Mouse (Mus musculus) forebrain, embryonic 16.5 days (tissue): Measurements from ENCODE around the gene Zfp697. TPM values are rescaled to one million over a fixed set of nuclear protein-coding genes. Genes with fewer than 3 reads are reported as not detected.

Experiments used
- ATAC-seq: fragments of 200-750 bp; cut with Nextera tagmentation; 2 replicates; pipeline ENCODE4 v1.8.0; 2017; ENCODE audit warnings: mild to moderate bottlenecking, moderate library complexity
- H3K27ac ChIP-seq: fragments of 300-500 bp; sonication (generic); 2 replicates; pipeline ENCODE4 v1.5.1; 2014; ENCODE audit warnings: low read length, control low read depth
- H3K27me3 ChIP-seq: fragments of 300-500 bp; sonication (generic); replicated peaks from 2 replicates; pipeline ENCODE4 v1.6.1; 2014; ENCODE audit warnings: low read length; ENCODE audit not compliant: control insufficient read depth, insufficient read depth
- H3K36me3 ChIP-seq: fragments of 300-500 bp; sonication (generic); 2 replicates; pipeline ENCODE4 v1.6.1; 2014; ENCODE audit not compliant: control insufficient read depth, insufficient read depth
- H3K4me1 ChIP-seq: fragments of 300-500 bp; sonication (generic); replicated peaks from 2 replicates; pipeline ENCODE4 v1.6.1; 2014; ENCODE audit warnings: low read length; ENCODE audit not compliant: control insufficient read depth, insufficient read depth
- H3K4me2 ChIP-seq: fragments of 300-500 bp; sonication (generic); 2 replicates; pipeline ENCODE4 v1.6.1; 2014; ENCODE audit warnings: mild to moderate bottlenecking, low read length, control low read depth
- H3K4me3 ChIP-seq: fragments of 300-500 bp; sonication (generic); replicated peaks from 2 replicates; pipeline ENCODE4 v1.5.1; 2014; ENCODE audit warnings: mild to moderate bottlenecking, low read length, control low read depth
- H3K9ac ChIP-seq: fragments of 300-500 bp; sonication (generic); replicated peaks from 2 replicates; pipeline ENCODE4 v1.6.1; 2014; ENCODE audit warnings: low read depth, low read length, control low read depth
- H3K9me3 ChIP-seq: fragments of 300-500 bp; sonication (generic); 2 replicates; pipeline ENCODE4 v1.6.1; 2016; ENCODE audit warnings: low read length; ENCODE audit not compliant: control insufficient read depth
- WGBS: fragments of 180-500 bp; shearing (Covaris S2); extraction: QIAGEN DNeasy Blood & Tissue Kit; methylation state at CpG from one replicate; pipeline ENCODE4 v1.1.7; 2014; 5-methylcytosine and 5-hydroxymethylcytosine counted together
- polyA plus RNA-seq: library from polyadenylated mRNA; unstranded; fragments of >200 nt; fragmentation: Nextera tagmentation; extraction: Ambion mirVana; gene quantifications from 2 replicates; pipeline ENCODE4 v1.2.1, GENCODE M21; 2015

Zfp697 gene
- polyA plus RNA-seq, 1 experiment from 2014 or later: 18.1 TPM

- no peak overlapping the region for H3K9ac ChIP-seq
- H3K4me2 ChIP-seq: no peak overlapping the region
- no peak for ATAC-seq
- no peak overlapping the region for H3K27ac ChIP-seq
- H3K9me3 ChIP-seq: no peaks in the 10 kb centered on the region
- H3K36me3 ChIP-seq: no peaks in the 10 kb centered on the region
- WGBS: 84% methylated on average over 3 of the region's 3 CpGs
- no peaks in the 10 kb centered on the region for H3K27me3 ChIP-seq
- H3K4me3 ChIP-seq: no peak overlapping the region
- no peaks in the 10 kb centered on the region for H3K4me1 ChIP-seq
Observed at GRCm38 (mm10) chr3:98366086-98366485, 16.2 kb upstream of the Zfp697 start.

GRCm38 (mm10) chr3:98366823-98367222 is 15.4 kb upstream of the Zfp697 start:
- no peaks in the 10 kb centered on the region for H3K4me1 ChIP-seq
- H3K36me3 ChIP-seq: no peaks in the 10 kb centered on the region
- H3K27ac ChIP-seq: no peak overlapping the region
- H3K27me3 ChIP-seq: no peaks in the 10 kb centered on the region
- H3K9ac ChIP-seq: no peak overlapping the region
- 84% methylated on average over 4 of the region's 4 CpGs for WGBS
- H3K9me3 ChIP-seq: no peaks in the 10 kb centered on the region
- H3K4me3 ChIP-seq: no peak overlapping the region
- no peak overlapping the region for H3K4me2 ChIP-seq
- no peak for ATAC-seq

DNA sequence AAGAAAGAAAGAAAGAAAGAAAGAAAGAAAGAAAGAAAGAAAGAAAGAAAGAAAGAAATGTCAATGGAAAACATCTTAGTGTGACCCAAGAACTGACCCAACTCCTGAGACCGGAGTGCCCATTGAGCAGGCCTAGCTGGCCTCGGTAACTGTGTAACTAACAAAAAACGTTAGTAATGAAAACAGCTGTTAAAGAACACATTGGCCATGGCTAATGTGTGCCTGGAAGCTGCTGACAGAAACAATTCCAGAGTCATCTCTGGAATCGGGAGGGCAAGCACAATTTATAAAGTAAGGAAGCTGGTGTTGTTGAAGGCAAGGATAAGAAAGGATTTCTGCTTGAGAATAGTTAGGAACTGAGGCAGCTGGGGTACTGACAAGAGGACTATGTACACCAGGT is 14.0 kb upstream of the Zfp697 start:
- Histone ChIP-seq H3K27me3 (no peaks in the 10 kb centered on the region), H3K9ac (no peak overlapping the region), H3K4me2 (no peak overlapping the region), H3K4me3 (no peak overlapping the region), H3K27ac (no peak overlapping the region), H3K4me1 (no peaks in the 10 kb centered on the region), H3K9me3 (no peaks in the 10 kb centered on the region), H3K36me3 (no peaks in the 10 kb centered on the region)
- 72% methylated on average over 4 of the region's 4 CpGs for WGBS
- ATAC-seq: no peak

GRCm38 (mm10) chr3:98368776-98369175 is 13.5 kb upstream of the Zfp697 start:
- no peaks in the 10 kb centered on the region for H3K4me1 ChIP-seq
- ATAC-seq: no peak
- WGBS: 80% methylated on average over 2 of the region's 2 CpGs
- no peaks in the 10 kb centered on the region for H3K36me3 ChIP-seq
- no peak overlapping the region for H3K9ac ChIP-seq
- no peak overlapping the region for H3K4me3 ChIP-seq
- H3K27me3 ChIP-seq: no peaks in the 10 kb centered on the region
- H3K9me3 ChIP-seq: no peaks in the 10 kb centered on the region
- no peak overlapping the region for H3K4me2 ChIP-seq
- no peak overlapping the region for H3K27ac ChIP-seq

GRCm38 (mm10) chr3:98374062-98374719 is 8.1 kb upstream of the Zfp697 start:
- no peak for ATAC-seq
- Histone ChIP-seq H3K9ac (no peak overlapping the region), H3K36me3 (no peaks in the 10 kb centered on the region), H3K27ac (no peak overlapping the region), H3K27me3 (no peaks in the 10 kb centered on the region), H3K4me3 (no peak overlapping the region), H3K4me2 (no peak overlapping the region), H3K4me1 (no peaks in the 10 kb centered on the region), H3K9me3 (no peaks in the 10 kb centered on the region)
- WGBS: 82% methylated on average over 3 of the region's 3 CpGs

- Histone ChIP-seq H3K4me3 (no peak overlapping the region), H3K4me2 (no peak overlapping the region), H3K36me3 (no peaks in the 10 kb centered on the region), H3K4me1 (no peaks in the 10 kb centered on the region), H3K9ac (no peak overlapping the region), H3K9me3 (no peaks in the 10 kb centered on the region), H3K27ac (no peak overlapping the region), H3K27me3 (no peaks in the 10 kb centered on the region)
- WGBS: 94% methylated on average over 5 of the region's 5 CpGs
- no peak for ATAC-seq
Observed at GRCm38 (mm10) chr3:98374980-98375379, 7.3 kb upstream of the Zfp697 start.

DNA sequence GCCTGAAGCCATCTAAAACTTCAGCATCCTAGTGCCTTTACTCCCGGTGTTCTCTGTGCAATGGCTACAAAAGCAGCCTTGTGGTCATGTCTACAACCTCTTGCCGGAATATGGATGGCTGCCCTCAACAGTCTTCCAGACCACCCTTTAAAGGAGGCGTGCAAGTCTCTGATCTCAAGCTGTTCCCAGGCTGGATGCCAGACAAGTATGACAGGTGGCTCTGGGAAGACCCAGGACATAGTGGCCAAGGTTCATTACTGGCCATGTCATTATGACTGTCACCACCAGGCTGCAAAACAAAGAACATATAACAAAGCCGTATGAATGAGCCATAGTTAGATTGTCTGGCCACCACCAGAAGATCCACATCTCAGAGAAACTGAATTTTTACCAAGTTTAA is 4.0 kb upstream of the Zfp697 start:
- Histone ChIP-seq H3K4me1 (peaks cover 7% of the 10 kb centered on the region), H3K36me3 (no peaks in the 10 kb centered on the region), H3K4me3 (no peak overlapping the region), H3K27me3 (no peaks in the 10 kb centered on the region), H3K4me2 (no peak overlapping the region), H3K9ac (no peak overlapping the region), H3K9me3 (no peaks in the 10 kb centered on the region), H3K27ac (no peak overlapping the region)
- 89% methylated on average over 4 of the region's 4 CpGs for WGBS
- ATAC-seq: no peak

GRCm38 (mm10) chr3:98379236-98379635 is 3.0 kb upstream of the Zfp697 start:
- ATAC-seq: no peak
- 39% methylated on average over 7 of the region's 7 CpGs for WGBS
- no peak overlapping the region for H3K9ac ChIP-seq

GRCm38 (mm10) chr3:98381677-98382245 is 500 bp upstream of the Zfp697 start:
- no peaks in the 10 kb centered on the region for H3K27me3 ChIP-seq
- H3K4me2 ChIP-seq: peak overlapping the region; percentile 95
- H3K4me1 ChIP-seq: peaks cover 25% of the 10 kb centered on the region
- peak overlapping the region; percentile 98 for H3K9ac ChIP-seq
- H3K4me3 ChIP-seq: peak overlapping the region; percentile 87
- H3K27ac ChIP-seq: no peak overlapping the region
- ATAC-seq: peak; percentile 21
- WGBS: 6% methylated on average over 17 of the region's 17 CpGs
- no peaks in the 10 kb centered on the region for H3K36me3 ChIP-seq
- no peaks in the 10 kb centered on the region for H3K9me3 ChIP-seq

More at GRCm38 (mm10) chr3:98379236-98379635, 3.0 kb upstream of the Zfp697 start:
- Histone ChIP-seq H3K27me3 (no peaks in the 10 kb centered on the region), H3K36me3 (no peaks in the 10 kb centered on the region), H3K4me1 (peaks cover 16% of the 10 kb centered on the region), H3K9me3 (no peaks in the 10 kb centered on the region), H3K27ac (no peak overlapping the region), H3K4me3 (no peak overlapping the region), H3K4me2 (no peak overlapping the region)
